Mouse (Mus musculus): ENCODE results near the gene Plscr2.

DNA sequence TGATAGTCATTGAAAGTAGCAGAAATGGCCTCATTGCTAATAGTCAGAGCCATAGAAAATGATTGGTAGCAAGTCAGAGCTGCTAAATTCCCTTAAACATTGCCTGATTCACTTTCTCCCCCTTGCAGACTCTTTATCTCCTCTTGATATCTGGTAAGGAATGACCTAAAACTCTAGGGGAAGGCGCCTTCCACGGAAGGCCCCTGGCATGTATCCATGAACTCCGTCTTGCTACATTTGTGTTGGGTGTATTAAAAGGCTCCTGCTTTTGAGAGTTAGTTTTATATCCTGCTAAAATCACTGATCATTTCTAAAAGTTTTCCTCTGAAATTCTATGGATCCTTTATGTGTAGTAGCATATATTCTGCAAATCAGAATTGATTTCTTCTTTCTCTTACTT is 41.4 kb downstream of the Plscr2 start:
- TF ChIP-seq CTCF (IDR thresholded peaks at IDR 0.05; ENCODE audit: low read depth, low read length) (no peak), POLR2A (IDR thresholded peaks at IDR 0.05; ENCODE audit: extremely low read depth, insufficient read depth, low read length) (no peak)

All from liver, adult 2 months (tissue).